Mouse (Mus musculus) frontal cortex, postnatal 14 days (tissue): ENCODE measurements at regions not wholly inside any gene's neighbourhood (a gene's known extent, or its start where the extent isn't known, plus 50 kb on each side); places are given as distances from the start of the nearest gene placed in this dataset.

Source experiments
- DNase-seq, 2 experiments: peaks; one replicate each; pipeline ENCODE4 v3.0.0; 2022; ENCODE audit warnings: low spot score in 2 of 2

DNA sequence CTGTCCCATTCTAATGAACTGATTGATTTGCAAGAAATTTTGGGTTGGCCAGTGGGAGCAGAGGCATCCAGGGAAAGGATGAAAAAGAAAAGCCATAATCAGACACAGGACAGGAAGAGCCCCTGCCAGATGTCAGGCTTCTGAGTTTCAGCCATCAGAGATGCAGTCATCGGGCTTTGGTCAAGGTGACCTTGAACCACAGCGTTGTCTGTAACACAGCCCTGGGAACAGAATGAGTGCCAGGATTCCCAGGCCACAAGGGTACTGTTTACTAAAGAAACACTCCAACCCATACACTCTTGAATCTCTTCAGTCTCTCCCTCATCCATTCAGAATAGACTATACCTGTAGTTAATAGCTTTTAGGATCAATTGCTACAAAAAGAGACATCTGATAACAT lies 239.0 kb downstream of the Rplp1 start:
- no peak for DNase-seq

DNA sequence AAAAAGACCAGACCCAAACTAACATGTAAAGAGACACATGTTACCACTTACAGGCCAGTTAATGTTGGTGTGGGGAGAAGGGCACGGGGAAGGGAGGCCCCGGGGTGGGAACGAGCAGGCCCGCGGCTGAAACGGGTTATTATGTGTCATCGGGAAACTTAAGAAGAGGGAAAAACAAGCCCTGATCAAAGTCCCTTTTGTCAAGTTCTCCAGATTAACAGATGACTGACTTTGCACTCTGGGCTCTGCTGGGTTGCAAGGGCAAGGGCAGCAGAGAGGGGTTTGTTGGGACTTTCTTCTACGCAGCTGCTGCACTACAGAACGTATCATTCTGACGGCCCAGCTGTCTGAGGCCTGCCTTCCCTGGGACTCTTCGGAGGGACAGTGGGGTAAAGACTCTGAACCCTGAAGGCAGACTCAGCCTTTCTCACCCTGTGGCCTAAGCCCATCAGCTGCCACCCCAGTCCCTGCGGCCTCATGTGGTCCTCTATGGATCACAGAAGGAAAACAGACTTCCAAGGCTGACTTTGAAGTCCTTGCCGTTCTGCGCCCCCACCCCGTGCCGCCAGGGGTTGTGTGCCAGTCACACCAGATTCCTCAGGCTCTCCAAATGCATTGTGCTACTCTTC lies 240.7 kb downstream of the Rplp1 start:
- DNase-seq: no peak

DNA sequence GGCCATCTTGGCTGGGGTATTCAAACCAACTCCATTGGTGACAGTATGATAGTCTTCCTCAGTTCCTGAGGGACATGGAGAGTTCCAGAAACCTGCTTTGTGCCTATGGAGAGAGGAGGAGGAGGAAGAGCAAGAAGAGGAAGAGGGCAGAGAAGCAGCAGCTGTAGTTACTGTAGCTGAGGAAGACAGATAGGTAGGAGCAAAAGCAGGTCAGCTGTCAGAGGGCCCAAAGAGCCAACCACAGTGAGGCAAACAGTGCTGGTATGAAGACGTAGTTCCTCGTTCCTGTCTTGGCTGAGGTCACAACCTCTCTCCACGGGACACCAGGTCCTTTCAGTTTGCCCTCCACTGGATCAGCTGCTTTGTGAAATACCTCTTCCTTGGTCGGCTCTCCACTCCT lies 243.4 kb downstream of the Rplp1 start:
- no peak for DNase-seq

DNA sequence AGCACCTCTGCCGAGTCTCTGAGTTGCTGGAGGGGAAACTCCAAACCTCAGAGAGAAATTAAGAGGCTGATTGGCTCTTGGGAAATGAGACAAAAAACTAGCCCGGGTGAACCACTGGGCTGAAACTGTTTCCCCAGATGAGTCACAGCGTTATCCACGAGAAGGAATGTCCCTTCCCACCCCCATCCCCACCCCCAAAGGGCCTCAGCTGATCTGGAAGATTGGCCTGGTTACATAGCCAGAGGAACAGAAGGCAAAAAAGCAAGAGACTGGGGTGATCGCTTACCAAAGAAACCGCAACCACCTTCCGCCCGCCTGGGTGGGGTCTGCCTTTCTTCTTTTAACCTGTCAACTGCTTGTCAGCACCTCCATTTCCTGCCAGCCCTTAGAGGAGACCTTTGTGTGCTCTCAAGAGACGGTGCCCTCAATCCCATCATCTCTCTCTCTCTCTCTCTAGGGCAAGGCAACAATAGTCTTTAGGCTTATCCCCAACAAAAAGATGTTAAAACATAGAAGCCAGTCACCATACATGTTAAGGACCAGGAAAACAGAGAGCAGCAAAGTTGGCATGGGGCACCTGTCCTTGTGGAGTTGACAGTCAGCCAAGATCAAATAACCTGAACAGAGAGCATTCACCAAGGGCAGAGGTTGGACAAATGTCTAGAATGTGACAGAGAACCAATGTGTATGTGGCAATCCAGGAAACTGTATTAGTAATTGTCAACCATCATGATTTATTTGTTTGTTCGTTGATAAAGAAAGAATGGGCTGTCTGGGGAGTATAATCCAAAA lies 244.4 kb downstream of the Rplp1 start:
- no peak for DNase-seq

DNA sequence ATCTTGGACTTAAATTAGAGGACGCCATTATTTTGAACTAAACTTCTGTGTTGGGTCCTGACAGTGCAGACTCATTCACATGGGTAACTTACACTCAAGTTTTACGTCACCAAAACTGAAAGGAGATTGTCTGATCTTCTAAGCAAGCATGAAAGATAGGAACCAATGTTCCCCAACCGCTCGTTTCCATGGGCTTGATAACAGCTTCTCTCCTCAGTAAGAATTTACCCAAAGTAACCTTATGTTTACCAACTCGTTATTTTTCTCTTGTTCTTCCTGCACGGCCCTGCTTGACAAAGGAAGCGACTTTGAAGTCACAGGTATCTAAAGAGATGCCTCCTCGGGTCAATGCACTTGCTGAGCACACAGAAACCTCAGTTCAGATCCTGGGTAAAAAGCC lies 245.6 kb downstream of the Rplp1 start:
- no peak for DNase-seq

DNA sequence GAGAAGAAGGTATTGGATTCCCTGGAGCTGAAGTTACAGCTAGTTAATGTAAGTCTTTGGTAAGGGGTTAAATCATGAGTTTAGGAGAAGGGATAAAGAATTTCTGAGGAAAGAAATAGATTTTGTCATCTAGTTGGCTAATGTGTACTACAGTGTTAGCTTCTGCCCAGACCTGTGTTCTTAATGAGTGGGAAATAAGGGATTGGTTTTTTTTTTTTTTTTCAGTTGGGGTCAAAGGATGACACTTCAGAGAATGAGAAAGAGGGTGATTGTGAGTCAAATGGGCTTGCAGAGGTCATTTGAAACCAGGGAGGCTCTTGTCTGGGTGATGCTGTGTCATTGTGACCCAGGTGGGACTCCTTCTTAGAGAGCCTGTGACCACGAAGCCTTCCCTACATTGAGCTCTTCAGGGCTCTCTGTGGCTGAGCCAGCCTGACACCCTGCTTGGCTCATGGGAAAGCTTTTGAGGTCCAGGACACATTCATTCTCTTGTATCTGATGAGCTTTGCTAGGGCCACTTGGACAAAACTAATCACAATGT lies 246.1 kb downstream of the Rplp1 start:
- DNase-seq: no peak

DNA sequence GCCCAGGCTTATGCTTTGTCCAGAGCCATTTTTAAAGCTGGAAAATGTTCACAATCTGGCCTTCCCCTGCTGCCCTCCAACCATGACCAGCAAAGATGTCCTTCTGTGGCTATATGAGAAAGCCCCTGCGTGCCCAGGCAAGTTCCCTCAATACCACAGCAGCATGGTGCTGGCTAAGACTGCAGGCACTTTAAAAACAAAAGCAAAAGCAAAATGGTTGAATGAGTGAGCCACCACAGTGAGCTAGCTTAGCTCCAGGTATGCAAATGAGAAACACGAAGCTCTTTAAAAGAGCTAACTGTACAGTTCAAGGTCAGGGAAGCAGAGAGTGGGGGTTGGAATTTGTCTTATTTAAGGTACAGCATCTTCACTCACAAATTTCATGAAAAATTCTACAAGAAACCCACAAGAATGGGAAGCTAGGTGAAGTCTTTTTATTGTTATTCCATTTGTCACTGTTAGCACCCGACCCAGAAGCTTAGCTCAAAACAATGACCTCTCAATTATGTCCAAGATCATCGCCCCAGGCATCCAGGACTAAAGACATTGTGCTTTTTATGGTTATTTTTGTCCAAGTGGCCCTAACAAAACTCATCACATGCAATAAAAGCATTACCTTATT lies 246.8 kb downstream of the Rplp1 start:
- no peak for DNase-seq

DNA sequence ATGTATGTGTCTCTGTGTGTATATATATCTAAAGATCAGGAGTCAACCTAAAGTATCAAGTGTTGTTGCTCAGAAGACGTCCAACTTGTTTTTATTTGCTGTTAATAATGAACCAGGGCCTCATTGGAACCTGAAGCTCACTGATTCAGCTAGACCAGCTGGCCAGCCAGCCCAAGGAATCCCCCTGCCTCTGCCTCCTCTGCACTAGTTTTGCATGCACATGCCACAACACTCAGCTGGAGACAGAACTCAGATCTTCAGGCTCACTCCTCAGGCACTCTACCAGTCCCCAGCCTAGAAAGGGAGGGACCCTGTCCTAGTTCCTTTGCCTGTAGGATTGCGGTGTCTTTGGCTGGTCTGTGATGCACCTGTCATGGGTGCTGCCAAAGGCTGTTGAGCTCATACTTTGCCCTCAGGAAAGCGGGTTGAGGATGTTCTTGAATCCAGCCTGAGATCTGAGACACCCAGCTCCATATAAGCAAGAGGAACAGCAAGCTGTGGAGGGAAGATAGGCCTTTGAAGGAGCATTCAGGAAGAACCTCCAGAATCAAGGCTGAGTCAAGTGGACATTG lies 247.5 kb downstream of the Rplp1 start:
- DNase-seq: no peak

DNA sequence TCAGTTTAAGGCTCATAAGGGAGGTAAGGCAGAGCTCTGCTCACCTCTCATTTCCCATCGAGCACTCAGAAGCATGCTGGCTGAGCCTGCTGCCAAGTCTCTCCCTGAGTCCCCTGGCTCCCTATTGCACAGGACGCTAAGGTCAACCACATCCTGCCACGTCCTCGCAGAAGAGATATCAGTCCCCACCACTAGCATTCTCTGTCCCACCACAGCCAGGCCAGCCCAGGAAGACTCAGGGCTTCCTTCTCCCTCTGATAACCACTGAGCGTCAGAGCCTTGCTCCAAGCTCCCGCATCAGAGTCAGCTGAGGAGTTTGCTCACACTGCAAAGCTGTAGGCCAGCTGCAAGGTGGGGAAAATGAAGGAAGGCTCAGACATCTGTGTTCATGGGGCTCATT lies 248.2 kb downstream of the Rplp1 start:
- DNase-seq: no peak

DNA sequence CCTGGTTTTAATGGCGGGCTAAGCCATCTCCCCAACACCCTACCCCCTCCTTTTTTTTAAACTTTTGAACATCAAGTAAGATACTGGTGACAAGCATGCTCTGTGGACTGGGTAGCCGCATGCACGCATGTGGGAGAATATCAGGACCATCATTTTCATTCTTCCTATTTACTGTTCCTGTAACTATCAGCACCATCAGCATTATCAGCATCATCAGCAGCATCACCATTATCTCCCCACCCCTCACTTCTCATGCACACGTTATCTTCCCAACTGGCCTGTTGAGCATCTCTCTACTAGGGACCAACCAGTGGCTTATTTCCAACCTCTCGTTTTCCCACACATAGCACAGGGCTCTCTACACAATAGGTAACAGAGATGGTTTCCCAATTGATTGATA lies 249.1 kb downstream of the Rplp1 start:
- DNase-seq: no peak

DNA sequence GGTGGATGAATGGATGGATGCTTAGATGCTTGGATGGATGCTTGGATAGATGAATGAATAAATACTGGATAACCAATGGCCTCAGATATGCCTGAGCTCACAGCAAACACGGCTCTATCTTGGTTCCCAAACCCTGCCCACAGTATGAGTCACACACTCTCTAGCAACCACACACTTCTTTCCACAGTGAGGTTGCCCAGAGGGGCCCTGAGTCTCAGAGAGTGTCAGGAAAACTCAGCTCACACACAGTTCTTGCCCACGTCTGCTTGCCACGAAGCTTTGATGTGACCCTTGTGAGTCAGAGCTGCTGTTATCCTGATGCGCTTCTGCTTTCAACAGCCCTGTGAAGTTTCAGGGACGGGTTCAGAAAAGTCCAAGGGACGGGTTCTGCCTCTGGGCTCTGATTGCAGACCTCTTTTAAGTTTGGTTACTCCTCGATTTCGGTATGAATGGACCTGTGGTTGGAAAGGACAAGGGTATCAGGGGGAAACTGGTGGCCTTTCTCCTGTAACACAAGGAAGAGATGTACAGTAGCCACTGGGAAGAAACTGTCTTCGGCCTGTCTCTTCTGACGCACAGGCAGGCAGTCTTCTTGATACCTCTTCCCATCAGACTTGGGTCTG lies 250.2 kb downstream of the Rplp1 start:
- DNase-seq: no peak

DNA sequence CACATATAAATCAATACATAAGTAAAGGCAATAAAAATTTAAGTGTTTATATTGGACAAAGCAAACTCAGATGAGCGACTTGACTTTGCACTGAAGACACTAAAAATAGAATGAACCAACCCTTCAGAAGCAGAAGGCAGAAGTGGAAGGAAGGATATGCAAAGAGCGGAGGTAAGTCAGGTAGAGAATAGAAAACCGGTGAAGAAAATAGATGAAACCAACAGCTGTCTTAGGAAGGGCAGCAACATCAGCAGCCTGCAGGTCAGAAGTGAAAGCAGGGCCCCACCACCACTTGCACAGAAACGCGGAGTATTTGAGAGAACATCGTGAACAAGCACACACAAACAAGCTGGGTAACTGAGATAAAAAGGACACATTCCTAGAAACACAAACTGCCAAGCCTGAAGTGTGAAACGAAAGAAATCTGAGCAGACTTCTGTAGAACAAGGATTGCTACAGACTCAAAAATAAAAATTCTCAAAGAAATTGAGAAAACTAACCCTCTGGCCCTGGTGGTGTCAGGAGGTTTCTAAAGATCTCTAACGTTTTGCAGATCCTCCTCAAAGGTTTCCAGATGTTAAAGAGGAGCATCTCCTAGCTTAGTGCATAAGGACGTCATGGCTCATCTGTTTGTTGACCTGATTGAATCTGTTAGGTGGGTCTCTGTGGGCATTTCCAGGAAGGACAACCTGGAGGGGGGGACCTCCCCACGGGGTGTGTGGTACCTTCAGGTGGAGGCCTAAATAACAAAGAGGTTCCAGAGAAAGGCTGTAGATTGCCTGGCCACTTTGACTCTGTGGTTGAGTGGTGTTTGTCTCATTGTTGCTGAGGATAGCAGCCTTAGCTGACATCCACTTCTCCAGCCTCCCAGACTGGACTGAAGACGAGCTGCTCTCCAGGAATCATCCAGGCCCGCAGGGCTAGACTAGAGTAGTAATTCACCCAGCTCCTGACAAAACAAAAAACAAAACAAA lies 252.0 kb downstream of the Rplp1 start:
- DNase-seq: no peak

DNA sequence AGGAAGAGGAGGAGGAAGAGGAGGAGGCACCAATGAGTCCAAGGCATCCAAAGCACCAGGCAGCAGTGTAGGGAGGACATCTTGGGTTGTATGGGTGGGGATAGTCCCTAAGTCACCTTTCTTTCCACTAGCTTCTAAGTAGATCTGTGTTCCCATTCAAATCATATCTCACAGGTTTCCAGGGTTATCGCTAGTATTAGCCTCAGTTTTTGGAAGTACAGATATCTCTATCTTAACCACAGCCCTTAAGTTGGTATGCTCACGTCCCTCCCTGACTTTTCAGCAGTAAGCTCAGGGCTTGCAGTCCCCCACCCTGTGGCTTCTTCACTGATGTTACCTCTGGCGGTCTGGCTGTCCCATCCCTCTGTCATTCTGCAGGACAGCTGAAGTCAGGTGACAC lies 254.2 kb downstream of the Rplp1 start:
- no peak for DNase-seq

DNA sequence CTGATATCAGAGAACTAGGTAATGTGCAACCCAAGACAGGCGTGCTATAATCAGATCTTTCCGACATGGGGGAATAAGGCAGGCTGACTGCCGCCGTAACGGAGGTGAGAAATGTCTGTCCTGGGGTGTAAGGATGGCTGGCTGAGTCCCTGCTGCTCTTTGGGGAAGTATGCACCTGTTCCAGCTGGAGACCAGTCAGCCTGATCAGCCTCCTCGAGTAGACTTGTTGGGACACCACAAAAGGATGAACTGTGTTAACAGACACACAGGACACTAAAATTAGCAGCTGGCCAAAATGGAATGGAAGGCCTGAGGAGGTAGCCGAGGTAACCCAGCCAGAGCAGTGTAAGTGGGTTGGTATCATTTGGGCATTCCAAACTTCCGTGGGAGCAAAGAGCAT lies 256.3 kb downstream of the Rplp1 start:
- DNase-seq: no peak

DNA sequence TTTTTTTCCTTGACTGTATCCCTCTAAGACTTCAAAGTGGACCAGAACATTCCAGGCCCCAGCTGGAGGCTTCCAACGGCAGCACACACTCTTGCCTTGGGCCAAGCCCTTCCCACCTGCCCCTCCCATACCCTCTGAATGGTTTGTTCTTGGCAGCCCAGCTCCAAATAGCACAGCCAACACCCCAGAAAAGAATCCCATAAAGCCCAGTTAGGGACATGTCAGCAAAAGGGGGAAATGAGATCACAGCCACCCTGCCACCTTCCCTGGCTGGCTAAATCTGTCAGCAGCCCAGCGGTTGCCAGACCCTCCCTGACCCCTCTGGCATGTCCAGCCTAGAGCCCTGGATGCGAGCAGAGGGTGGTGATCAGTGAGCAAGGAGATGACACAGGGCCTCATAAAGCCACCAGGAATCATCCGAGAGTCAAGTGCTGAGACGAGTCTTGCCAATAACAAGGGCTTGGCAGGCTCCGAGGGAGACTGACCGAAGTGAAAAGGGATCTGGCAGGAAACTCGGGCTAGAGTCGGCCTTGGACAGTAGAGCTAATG lies 258.8 kb downstream of the Rplp1 start:
- no peak for DNase-seq

DNA sequence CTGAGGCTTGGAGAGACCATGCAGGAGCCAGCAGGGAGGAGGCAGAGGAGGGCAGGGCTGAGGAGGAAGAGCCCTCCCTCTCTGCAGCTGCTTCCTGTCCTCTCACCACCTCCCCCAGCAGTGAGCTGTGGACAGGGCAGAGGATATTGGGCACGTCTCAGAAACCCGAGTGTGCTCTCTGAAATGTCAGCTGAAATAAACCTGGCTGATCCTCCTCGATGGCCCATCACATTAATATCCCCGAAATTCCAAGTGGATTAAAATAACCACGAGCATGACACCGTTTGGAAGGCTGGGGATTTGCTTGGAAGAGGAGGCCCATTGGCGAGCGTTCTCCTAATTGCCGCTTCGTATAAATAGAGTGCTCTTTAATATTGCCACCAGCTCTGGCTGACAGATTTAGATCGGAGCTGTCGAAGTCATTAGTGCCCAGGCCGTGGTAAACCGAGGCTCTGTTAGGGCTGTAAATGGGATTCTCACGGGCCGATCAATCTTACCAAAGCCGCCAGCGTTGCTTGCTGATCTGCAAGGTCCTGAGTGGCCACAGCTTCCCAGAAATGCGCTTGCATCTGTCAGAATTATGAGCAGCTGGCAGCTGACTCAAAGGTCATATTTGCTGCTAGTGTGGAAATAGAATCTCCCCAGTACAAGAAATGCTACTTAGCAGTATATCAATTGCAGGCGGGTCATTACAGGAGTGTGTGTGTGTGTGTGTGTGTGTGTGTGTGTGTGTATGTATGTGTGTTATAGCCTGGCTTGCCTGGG lies 268.5 kb downstream of the Rplp1 start:
- DNase-seq: no peak

DNA sequence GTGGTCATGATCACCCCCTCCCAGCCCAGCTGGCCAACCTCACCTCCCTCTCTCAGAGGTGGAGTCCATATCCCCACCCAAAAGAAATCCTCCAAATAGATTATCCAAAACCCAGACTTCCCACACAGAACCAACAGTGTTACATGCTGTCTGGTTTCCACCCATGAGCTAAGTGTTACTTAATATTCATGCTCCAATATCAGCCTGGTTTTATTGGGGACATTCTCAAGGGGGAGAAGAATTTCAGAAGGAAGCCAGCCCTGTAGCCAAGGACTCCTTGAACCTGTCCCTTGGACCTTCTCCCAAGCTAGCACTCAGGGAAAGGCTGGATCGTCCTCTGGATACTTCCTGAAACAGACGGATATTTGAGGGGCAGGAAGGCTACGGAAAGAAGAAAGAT lies 268.6 kb downstream of the Tle3 start:
- no peak for DNase-seq

DNA sequence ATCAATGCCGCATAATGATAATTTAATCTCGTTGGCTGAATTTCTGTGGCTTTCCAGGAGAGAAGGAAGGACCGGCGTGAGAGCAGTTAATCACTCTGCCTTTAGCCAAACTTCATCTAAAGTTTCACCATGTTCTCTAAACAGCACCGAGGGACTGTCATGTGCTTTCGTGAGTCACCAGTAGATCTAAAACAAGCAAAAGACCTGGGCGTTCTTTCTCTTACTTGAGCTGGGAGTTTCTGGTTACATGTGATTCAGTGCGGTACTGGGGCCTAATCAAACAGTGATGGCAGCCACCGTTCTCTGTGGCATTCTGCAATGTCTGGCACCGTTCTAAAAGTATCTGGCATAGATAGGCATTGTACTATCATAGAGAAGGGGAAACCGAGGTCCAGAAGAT lies 266.7 kb downstream of the Tle3 start:
- no peak for DNase-seq

DNA sequence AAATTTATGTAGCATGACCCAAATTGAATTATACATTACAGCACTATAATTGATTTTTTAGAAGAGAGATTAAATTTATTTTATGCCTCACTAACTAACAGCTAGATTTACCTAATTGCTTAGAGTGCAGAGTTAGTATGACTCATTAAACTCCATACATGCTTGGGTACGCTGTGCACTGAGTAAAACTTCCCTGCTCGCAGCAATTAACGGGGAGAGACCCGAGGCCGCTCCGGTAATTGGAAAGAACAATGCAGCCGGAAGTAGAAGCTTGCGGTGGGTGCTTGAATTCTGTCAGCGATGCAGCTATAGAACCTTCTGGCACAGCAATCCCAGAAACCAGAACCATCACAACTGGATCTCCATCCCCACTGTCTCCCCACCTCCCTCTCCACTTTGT lies 261.8 kb downstream of the Tle3 start:
- DNase-seq: no peak

DNA sequence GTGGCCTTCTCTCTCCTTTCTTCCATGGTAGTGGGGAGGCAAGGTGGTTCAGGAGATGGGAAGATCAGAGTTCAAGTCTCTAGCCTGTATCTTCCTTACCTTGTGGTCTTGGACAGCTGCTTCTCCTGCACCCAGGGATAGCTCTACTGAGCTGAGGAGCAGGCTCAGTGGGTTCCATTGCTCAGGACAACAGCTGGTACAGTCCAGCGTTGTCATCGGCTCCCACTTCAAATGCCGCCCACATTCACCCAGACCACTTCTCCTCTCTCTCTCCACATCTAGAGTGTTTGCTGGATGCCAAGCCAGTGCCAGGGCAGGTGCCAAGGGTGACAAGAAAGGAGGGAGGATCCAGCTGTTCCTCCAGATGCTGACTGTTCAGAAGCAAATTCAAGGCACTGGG lies 260.4 kb downstream of the Tle3 start:
- no peak for DNase-seq
